Mouse (Mus musculus): ENCODE data around the gene Gltpd2. TPM values are rescaled to one million over a fixed set of nuclear protein-coding genes. Genes with fewer than 3 reads are reported as not detected.
"Not testable (repeated sequence)": the region's sequence is repeated elsewhere in the genome, so short reads cannot be mapped to it uniquely, and the experiment has no call there.

The Gltpd2 gene
- polyA plus RNA-seq, 1 experiment from 2014 or later, result 4.3 TPM

DNA sequence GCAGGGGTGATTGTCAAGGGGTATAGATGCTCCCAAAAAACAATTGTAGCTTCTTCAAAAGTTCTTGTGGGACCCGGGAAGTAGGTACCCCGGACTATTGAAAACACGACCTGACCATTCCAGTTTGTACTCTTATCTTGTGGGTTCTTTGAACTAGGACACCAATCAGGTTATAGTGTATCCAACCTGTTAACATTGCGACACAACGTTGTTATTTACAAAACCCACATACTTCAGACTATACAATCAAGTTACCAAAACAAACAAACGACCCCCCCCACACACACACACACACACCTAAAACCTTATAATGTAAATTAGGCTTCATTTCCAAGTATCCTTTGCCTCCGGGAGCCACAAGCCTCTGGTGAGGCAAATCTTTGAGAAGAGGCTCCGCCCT, 5.8 kb downstream of the Gltpd2 start:
- no peak for DNase-seq (ENCODE audit: low spot score)
- peak overlapping the region; percentile 89 for H3K4me3 ChIP-seq
- peak overlapping the region; percentile 69; the same call in 1 of the 2 replicates for H3K27ac ChIP-seq
- no peaks in the 10 kb centered on the region for H3K9me3 ChIP-seq
- 6% methylated on average over 8 of the region's 8 CpGs for WGBS
- H3K4me1 ChIP-seq, result peaks cover 19% of the 10 kb centered on the region
- H3K36me3 ChIP-seq, result peaks cover 27% of the 10 kb centered on the region
- H3K27me3 ChIP-seq (ENCODE audit: insufficient read depth, poor library complexity, severe bottlenecking), result peaks cover 2% of the 10 kb centered on the region; the same call in 1 of the 2 replicates

DNA sequence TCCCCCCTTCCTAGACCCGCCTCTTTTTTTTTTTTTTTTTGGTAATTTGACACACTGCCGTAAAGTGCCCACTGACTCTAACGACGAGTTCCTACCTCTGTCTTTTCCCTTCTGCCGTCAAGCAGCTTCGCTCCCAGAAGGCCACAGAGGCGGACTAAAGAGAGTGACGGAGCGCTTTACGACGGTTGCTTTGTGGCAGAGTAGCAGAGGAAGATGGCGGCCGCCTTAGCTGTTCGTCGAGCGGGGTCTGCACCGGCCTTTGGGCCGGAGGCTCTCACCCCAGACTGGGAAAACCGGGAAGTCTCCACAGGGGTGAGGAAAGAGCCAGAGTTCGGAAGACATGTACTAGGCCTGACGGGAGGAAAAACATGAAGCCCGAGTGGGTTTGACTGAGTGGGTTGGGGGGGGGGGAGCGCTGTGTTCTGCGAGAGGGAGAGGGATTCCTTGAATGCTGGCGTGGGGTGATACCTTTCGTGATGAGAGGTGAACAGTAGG, 6.2 kb downstream of the Gltpd2 start, which contains the start of gene Psmb6:
TSS of gene Psmb6 (plus strand) at position 184 of the 495 bp plus-strand sequence.
- Histone ChIP-seq H3K27ac (peak within 1 kb of the TSS; percentile 90), H3K36me3 (peaks cover 27% of the 10 kb centered on the region), H3K27me3 (ENCODE audit: insufficient read depth, poor library complexity, severe bottlenecking) (no peaks in the 10 kb centered on the region), H3K4me3 (peak within 1 kb of the TSS; percentile 89), H3K9me3 (no peaks in the 10 kb centered on the region), H3K4me1 (peaks cover 15% of the 10 kb centered on the region)
- DNase-seq (ENCODE audit: low spot score), result peak; percentile 99
- WGBS, result 0% methylated on average over 25 of the region's 26 CpGs

DNA sequence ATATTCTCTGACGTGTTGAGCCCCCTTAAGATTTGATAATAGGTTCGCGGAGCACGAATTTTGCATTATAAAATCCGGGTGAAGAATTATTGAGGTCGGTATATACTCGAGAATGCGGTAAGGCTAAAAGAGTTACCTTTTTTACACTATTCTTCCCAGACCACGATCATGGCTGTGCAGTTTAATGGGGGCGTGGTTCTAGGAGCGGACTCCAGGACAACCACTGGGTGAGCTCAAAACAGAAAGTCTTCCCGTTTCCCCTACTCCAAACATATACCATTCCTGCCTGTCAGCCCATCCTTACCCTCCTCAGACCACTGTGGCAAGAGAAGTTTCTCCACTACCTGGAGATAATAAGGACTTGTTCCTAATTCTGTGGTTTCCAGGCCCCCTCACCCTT, 6.7 kb downstream of the Gltpd2 start:
- Histone ChIP-seq H3K27ac (peak overlapping the region; percentile 90), H3K27me3 (ENCODE audit: insufficient read depth, poor library complexity, severe bottlenecking) (no peaks in the 10 kb centered on the region), H3K4me1 (peaks cover 10% of the 10 kb centered on the region), H3K9me3 (no peaks in the 10 kb centered on the region), H3K4me3 (peak overlapping the region; percentile 89), H3K36me3 (peaks cover 27% of the 10 kb centered on the region)
- no peak for DNase-seq (ENCODE audit: low spot score)
- 3% methylated on average over 12 of the region's 12 CpGs for WGBS

DNA sequence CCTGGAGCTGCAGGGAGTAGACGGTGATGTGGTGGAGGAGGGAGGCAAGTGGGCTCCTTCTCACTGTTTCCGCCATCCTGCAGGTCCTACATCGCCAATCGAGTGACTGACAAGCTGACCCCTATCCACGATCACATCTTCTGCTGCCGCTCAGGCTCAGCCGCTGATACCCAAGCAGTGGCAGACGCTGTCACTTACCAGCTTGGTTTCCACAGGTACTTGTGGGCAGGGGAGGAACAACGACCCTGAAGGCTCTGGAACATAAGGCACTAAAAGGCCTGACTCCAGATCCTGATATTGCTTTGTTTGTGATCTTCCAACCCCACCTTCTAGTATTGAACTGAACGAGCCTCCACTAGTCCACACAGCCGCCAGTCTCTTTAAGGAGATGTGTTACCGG, 7.2 kb downstream of the Gltpd2 start:
- Histone ChIP-seq H3K36me3 (peaks cover 27% of the 10 kb centered on the region), H3K9me3 (no peaks in the 10 kb centered on the region), H3K27ac (peak overlapping the region; percentile 90; the same call in 1 of the 2 replicates), H3K4me3 (peak overlapping the region; percentile 89), H3K27me3 (ENCODE audit: insufficient read depth, poor library complexity, severe bottlenecking) (no peaks in the 10 kb centered on the region), H3K4me1 (peaks cover 10% of the 10 kb centered on the region)
- no peak for DNase-seq (ENCODE audit: low spot score)
- 88% methylated on average over 12 of the region's 12 CpGs for WGBS

DNA sequence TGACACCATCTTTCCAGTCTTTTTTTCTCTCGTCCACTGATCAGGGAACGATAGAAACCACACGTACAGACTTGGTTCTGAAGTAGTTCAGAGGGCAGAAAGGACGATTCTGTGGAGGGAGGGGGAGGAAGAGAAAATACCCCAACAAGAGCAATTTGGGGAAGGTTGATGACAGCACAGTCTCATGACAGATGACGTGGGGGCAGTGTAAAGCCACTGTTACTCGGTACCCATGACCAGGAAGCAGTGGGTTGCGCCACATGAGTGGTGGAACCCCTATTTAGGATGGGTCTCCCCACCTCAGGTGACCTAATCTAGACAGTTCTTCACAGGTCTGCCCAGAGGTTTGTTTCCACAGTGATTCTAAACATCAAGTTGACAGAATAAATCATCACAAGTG, 9.6 kb downstream of the Gltpd2 start:
- peaks cover 27% of the 10 kb centered on the region for H3K36me3 ChIP-seq
- no peak overlapping the region for H3K27ac ChIP-seq
- no peak for DNase-seq (ENCODE audit: low spot score)
- no peaks in the 10 kb centered on the region for H3K27me3 ChIP-seq (ENCODE audit: insufficient read depth, poor library complexity, severe bottlenecking)
- peaks cover 10% of the 10 kb centered on the region for H3K4me1 ChIP-seq
- no peak overlapping the region for H3K4me3 ChIP-seq
- H3K9me3 ChIP-seq, result no peaks in the 10 kb centered on the region
- WGBS, result 84% methylated on average over 7 of the region's 7 CpGs

DNA sequence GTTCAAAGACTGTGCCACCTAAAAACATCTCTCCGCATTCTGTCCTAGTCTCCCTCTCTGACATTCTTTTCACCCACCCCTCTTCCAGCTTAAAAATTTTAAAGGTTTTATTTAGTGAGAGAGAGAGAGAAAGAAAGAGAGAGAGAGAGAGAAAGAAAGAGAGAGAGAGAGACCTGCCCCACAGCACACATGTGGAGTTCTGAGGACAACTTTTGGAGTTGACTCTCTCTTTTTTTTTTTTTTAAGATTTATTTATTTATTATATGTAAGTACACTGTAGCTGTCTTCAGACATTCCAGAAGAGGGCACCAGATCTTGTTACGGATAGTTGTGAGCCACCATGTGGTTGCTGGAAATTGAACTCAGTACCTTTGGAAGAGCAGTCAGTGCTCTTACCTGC, 12.1 kb downstream of the Gltpd2 start:
- H3K9me3 ChIP-seq; H3K27me3 ChIP-seq (ENCODE audit: insufficient read depth, poor library complexity, severe bottlenecking); DNase-seq (ENCODE audit: low spot score); H3K27ac ChIP-seq; H3K4me1 ChIP-seq; H3K4me3 ChIP-seq: not testable (repeated sequence)
- H3K36me3 ChIP-seq, result peaks cover 26% of the 10 kb centered on the region
- 69% methylated on average over 2 of the region's 2 CpGs for WGBS

DNA sequence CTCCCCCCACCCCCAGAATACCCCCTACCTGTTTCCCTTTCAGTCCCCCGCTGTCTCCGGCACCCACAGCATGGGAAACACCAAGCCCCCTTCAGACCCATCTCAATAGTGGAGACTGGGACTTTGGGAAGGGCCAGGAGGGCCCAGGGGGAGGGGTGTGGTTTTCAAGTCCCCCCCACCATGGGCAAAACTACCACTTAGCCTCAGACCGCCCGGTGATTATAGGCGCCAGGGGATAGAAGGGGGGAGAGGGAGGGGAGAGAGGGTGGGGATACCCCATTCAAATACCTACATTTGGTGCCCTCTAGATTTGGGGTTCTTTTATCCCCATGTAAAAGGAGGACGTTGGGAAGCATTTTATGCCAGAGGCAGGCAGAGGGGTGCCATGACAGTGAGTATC, 13.8 kb downstream of the Gltpd2 start, which contains the start of gene Gm40193:
TSS of gene Gm40193 (minus strand) at position 101 of the 400 bp plus-strand sequence.
- WGBS, result 70% methylated on average over 6 of the region's 6 CpGs
- DNase-seq (ENCODE audit: low spot score), result no peak
- Histone ChIP-seq H3K27ac (no peak within 1 kb of the TSS), H3K9me3 (no peaks in the 10 kb centered on the region), H3K4me3 (no peak within 1 kb of the TSS), H3K36me3 (peaks cover 9% of the 10 kb centered on the region), H3K4me1 (no peaks in the 10 kb centered on the region), H3K27me3 (ENCODE audit: insufficient read depth, poor library complexity, severe bottlenecking) (no peaks in the 10 kb centered on the region)

DNA sequence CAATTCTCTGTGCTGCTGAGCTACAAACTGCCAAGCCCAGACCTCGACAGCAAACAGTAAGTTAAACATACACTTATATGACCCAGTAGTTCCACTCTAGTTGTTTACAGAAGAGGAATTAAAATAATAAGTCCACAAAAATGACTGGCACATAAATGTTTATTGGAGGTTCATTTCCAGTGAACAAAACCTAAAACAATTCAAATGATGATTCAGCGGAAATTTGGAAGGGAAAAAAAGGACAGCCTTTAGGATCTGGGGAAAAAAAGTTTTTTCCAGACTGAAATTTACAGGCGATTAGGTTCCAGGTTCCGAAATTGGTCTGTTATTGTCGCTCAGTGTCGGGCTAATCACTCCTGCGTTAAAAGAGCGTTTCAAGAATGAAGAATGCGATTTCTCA, 20.4 kb downstream of the Gltpd2 start:
- 20% methylated on average over 9 of the region's 9 CpGs for WGBS
- Histone ChIP-seq H3K27ac (peak overlapping the region; percentile 90), H3K4me1 (peaks cover 28% of the 10 kb centered on the region), H3K36me3 (peaks cover 9% of the 10 kb centered on the region; the same call in 1 of the 2 replicates), H3K9me3 (no peaks in the 10 kb centered on the region), H3K27me3 (ENCODE audit: insufficient read depth, poor library complexity, severe bottlenecking) (peaks cover 8% of the 10 kb centered on the region; the same call in 1 of the 2 replicates), H3K4me3 (peak overlapping the region; percentile 75)
- DNase-seq (ENCODE audit: low spot score), result no peak

DNA sequence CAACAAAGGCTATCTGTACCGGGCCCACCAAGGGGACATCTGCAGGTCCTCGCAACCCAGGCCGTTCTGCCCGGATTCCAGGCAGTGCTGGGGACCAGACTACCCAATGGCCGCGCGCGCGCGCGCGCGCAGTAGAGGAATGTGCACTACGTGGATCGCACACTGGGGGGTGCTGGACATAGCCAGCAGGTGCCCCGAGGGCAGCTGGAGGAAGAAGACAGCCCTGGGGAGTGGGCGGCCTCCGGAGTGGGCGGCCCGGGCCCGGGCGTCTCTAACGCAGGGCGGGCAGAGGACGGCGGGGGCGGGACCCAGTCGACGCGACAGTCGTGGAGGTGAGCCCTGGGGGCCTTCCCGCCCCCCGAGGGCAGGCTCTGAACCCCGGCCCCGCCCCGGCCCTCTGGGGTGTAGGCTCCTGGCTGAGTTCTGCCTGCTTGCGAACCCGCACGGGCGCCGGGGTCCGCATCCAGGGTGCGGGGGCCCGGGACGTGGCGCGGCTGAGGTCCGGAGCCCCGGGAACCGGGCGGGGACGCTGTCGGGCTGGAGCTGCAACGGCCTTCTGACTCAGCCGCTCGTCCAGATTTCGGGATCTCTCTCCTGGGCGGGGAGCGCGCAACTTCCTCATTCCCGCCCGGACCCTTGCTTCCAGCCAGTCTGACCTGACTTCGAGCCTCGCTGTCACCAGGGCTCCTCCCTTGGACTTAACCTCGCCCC, 21.0 kb downstream of the Gltpd2 start, which contains the start of gene Pld2:
TSS of gene Pld2 (plus strand) at position 188 of the 711 bp plus-strand sequence.
- H3K27ac ChIP-seq, result peak within 1 kb of the TSS; percentile 90
- WGBS, result under 1% methylated on average over 63 of the region's 65 CpGs
- peaks cover 8% of the 10 kb centered on the region; the same call in 1 of the 2 replicates for H3K27me3 ChIP-seq (ENCODE audit: insufficient read depth, poor library complexity, severe bottlenecking)
- H3K4me1 ChIP-seq, result peaks cover 34% of the 10 kb centered on the region
- H3K4me3 ChIP-seq, result peak within 1 kb of the TSS; percentile 75
- H3K9me3 ChIP-seq, result no peaks in the 10 kb centered on the region
- peaks cover 10% of the 10 kb centered on the region for H3K36me3 ChIP-seq
- DNase-seq (ENCODE audit: low spot score), result peak; percentile 95

DNA sequence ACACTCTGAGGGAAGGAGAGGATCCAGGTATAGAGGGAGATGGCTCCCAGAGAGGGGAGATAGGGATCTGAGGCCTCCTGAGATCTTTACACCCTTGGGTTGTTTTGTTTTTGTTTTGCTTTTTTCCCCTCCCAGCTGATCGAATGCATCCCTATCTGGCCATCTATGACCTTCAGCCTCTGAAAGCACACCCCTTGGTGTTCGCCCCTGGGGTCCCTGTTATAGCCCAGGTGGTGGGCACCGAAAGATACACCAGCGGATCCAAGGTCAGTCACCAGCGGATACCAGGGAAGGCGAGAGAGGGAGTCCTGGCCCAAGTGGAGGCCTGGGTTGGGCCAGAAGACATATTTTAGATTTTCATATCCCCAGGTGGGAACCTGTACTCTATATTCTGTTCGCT, 21.9 kb downstream of the Gltpd2 start:
- WGBS, result 82% methylated on average over 7 of the region's 7 CpGs
- no peak for DNase-seq (ENCODE audit: low spot score)
- Histone ChIP-seq H3K4me3 (peak overlapping the region; percentile 75), H3K4me1 (peaks cover 34% of the 10 kb centered on the region), H3K9me3 (no peaks in the 10 kb centered on the region), H3K36me3 (peaks cover 13% of the 10 kb centered on the region), H3K27me3 (ENCODE audit: insufficient read depth, poor library complexity, severe bottlenecking) (peaks cover 8% of the 10 kb centered on the region; the same call in 1 of the 2 replicates), H3K27ac (peak overlapping the region; percentile 90)

DNA sequence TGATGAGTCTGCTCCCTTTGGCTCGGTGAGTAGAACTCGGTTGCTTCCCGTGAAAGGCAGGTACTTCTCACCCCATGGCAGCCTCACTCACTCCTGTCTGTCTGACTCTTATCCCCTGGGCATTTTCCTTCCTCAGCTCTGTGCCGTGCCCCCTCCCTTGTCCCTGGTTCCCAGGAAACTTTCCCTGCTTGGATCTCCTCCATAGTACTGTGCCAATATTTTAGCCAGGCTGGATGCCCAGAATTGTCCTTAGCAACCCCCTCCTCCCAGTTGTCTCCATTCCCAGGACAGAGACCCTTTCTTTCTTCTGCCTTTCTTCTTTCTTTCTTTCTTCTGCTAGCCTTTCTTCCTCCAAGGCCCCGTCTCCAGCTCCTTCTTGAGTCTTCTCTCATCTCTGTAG, 22.4 kb downstream of the Gltpd2 start:
- H3K4me1 ChIP-seq, result peaks cover 34% of the 10 kb centered on the region
- no peak for DNase-seq (ENCODE audit: low spot score)
- H3K27me3 ChIP-seq (ENCODE audit: insufficient read depth, poor library complexity, severe bottlenecking), result peaks cover 8% of the 10 kb centered on the region; the same call in 1 of the 2 replicates
- H3K27ac ChIP-seq, result no peak overlapping the region
- H3K9me3 ChIP-seq, result no peaks in the 10 kb centered on the region
- peaks cover 17% of the 10 kb centered on the region for H3K36me3 ChIP-seq
- WGBS, result 68% methylated on average over 5 of the region's 5 CpGs
- H3K4me3 ChIP-seq, result no peak overlapping the region

DNA sequence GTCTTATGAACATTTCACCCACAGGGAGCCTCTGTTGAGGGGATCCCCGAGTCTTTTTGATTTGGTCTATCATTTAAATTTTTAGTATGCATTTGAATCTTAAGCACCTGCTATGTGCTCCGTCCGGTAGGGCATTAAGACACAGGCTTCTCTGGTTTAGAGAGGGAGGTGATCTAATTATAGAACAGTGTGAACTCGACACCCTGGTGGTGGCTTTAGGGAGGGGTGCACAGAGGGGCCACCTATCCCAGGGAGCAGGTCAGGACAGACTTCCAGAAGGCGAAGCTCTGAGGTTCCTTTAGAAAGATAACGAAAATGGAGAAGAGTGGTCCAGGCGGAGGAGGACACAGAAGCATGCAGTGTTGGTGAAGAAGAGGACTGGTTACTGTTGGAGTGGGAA, 25.5 kb downstream of the Gltpd2 start:
- H3K27ac ChIP-seq, result no peak overlapping the region

DNA sequence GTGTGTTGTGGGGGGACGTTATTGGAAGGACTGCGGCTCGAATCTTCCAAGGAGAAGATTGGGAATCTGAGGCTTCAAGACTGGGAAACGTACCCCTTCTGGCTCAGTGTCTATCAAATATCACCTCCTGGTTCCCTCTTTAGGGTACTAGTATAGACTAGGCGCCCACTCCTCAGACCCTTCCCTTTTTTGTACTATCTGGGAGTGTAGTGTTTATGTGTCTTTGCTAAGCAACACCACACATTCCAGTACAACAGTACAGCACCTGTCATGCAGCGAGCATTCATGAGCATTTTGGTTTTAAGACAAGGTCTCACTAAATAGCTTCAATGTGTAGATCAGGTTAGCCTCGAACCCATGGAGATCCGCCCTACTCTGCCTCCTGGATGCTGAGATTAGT, 32.5 kb downstream of the Gltpd2 start:
- no peaks in the 10 kb centered on the region for H3K9me3 ChIP-seq
- DNase-seq (ENCODE audit: low spot score), result no peak
- peaks cover 17% of the 10 kb centered on the region; the same call in 1 of the 2 replicates for H3K27me3 ChIP-seq (ENCODE audit: insufficient read depth, poor library complexity, severe bottlenecking)
- H3K27ac ChIP-seq, result no peak overlapping the region
- H3K4me3 ChIP-seq, result no peak overlapping the region
- WGBS, result 85% methylated on average over 8 of the region's 8 CpGs
- peaks cover 31% of the 10 kb centered on the region for H3K36me3 ChIP-seq
- peaks cover 12% of the 10 kb centered on the region for H3K4me1 ChIP-seq

More for the DNA sequence above, 25.5 kb downstream of the Gltpd2 start:
- Histone ChIP-seq H3K36me3 (peaks cover 21% of the 10 kb centered on the region), H3K27me3 (ENCODE audit: insufficient read depth, poor library complexity, severe bottlenecking) (peaks cover 8% of the 10 kb centered on the region; the same call in 1 of the 2 replicates), H3K4me1 (peaks cover 31% of the 10 kb centered on the region), H3K9me3 (no peaks in the 10 kb centered on the region), H3K4me3 (peak overlapping the region; percentile 24; the same call in 1 of the 2 replicates)
- no peak for DNase-seq (ENCODE audit: low spot score)
- WGBS, result 39% methylated on average over 7 of the region's 7 CpGs

All from heart, embryonic 10.5 days (tissue).